Mouse (Mus musculus) stomach, embryonic 16.5 days (tissue): ENCODE measurements around the gene Plekhh2. TPM values are rescaled to one million over a fixed set of nuclear protein-coding genes. Genes with fewer than 3 reads are reported as not detected.

Experiments used
- ATAC-seq: fragments of 200-750 bp; cut with Nextera tagmentation; 2 replicates; pipeline ENCODE4 v1.8.0; 2017; ENCODE audit warnings: moderate number of reproducible peaks, moderate TSS enrichment; ENCODE audit not compliant: insufficient read depth, low FRiP score
- H3K27ac ChIP-seq: fragments of 300-500 bp; sonication (generic); 2 replicates; pipeline ENCODE4 v1.5.1; 2014; ENCODE audit warnings: low read length
- H3K27me3 ChIP-seq: fragments of 300-500 bp; sonication (generic); 2 replicates; pipeline ENCODE4 v1.6.1; 2014; ENCODE audit warnings: low read length, control low read depth, mixed read lengths; ENCODE audit not compliant: control insufficient read depth, insufficient read depth
- H3K36me3 ChIP-seq: fragments of 300-500 bp; sonication (generic); 2 replicates; pipeline ENCODE4 v1.6.1; 2014; ENCODE audit warnings: low read length; ENCODE audit not compliant: control insufficient read depth, insufficient read depth
- H3K4me1 ChIP-seq: fragments of 300-500 bp; sonication (generic); 2 replicates; pipeline ENCODE4 v1.6.1; 2014; ENCODE audit warnings: low read length, control low read depth, mixed read lengths; ENCODE audit not compliant: control insufficient read depth, insufficient read depth
- H3K4me2 ChIP-seq: fragments of 300-500 bp; sonication (generic); 2 replicates; pipeline ENCODE4 v1.6.1; 2014; ENCODE audit warnings: low read depth, low read length, mixed read lengths
- H3K4me3 ChIP-seq: fragments of 300-500 bp; sonication (generic); replicated peaks from 2 replicates; pipeline ENCODE4 v1.5.1; 2014; ENCODE audit warnings: mild to moderate bottlenecking, low read length
- H3K9ac ChIP-seq: fragments of 300-500 bp; sonication (generic); 2 replicates; pipeline ENCODE4 v1.6.1; 2014; ENCODE audit warnings: low read length
- H3K9me3 ChIP-seq: fragments of 300-500 bp; sonication (generic); replicated peaks from 2 replicates; pipeline ENCODE4 v1.6.1; 2016; ENCODE audit warnings: low read length, control low read depth; ENCODE audit not compliant: control insufficient read depth
- WGBS: fragments of 180-500 bp; shearing (Covaris S2); extraction: QIAGEN DNeasy Blood & Tissue Kit; methylation state at CpG from one replicate; pipeline ENCODE4 v1.1.7; 2014; 5-methylcytosine and 5-hydroxymethylcytosine counted together
- polyA plus RNA-seq: library from polyadenylated mRNA; unstranded; fragments of >200 nt; fragmentation: Nextera tagmentation; extraction: Ambion mirVana; gene quantifications from 2 replicates; pipeline ENCODE4 v1.2.1, GENCODE M21; 2015

Plekhh2 gene
- polyA plus RNA-seq, 1 experiment from 2014 or later: 10.0 TPM

DNA sequence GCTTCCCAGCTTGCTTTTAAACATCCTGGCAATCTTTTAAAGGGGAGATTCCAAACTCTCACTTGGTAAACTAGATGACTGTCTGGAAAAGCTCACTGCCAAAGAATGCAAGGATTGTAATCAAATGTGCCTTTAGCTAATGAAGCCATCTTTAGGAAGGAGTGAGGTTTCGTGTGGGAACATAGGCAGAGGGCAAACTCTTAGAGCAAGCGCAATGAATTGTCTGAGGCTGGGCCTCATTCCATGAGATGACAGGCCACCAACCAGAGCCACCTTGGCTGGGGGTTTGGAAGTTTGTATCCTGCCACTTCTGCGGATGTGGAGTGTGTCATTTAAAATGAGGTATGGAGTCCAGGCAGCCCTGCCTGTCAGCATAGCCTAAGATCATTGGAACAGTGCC, 108.4 kb downstream of the Plekhh2 start:
- H3K4me1 ChIP-seq: no peaks in the 10 kb centered on the region
- H3K36me3 ChIP-seq: peaks cover 3% of the 10 kb centered on the region; the same call in 1 of the 2 replicates
- ATAC-seq: peak; percentile 31; the same call in 1 of the 2 replicates
- H3K9me3 ChIP-seq: no peaks in the 10 kb centered on the region
- H3K4me3 ChIP-seq: no peak overlapping the region
- H3K27me3 ChIP-seq: no peaks in the 10 kb centered on the region
- no peak overlapping the region for H3K9ac ChIP-seq
- H3K27ac ChIP-seq: peak overlapping the region; percentile 74
- 37% methylated on average over 3 of the region's 3 CpGs for WGBS
- no peak overlapping the region for H3K4me2 ChIP-seq

DNA sequence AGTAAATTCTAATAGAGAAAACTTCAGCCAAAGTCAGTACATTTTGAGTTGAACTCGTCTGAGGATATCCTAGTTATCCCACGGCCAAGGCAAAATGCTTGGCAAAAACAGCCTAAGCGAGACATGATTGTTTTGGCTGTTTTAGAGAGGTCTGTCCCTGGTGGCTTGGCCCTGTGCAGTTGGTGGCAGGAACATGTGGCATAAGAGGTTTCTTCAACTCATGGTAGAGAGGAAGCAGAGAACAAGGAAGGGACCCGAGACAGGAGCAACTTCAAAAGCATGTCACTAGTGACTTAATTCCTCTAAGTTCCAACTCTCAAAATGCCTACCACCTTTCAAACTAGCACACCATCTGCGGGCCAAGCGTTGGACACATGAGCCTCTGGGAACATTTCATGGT, 108.9 kb downstream of the Plekhh2 start:
- no peak for ATAC-seq
- H3K4me2 ChIP-seq: no peak overlapping the region
- H3K27ac ChIP-seq: peak overlapping the region; percentile 74
- WGBS: 86% methylated on average over 6 of the region's 6 CpGs
- peaks cover 3% of the 10 kb centered on the region; the same call in 1 of the 2 replicates for H3K36me3 ChIP-seq
- H3K9me3 ChIP-seq: no peaks in the 10 kb centered on the region
- no peaks in the 10 kb centered on the region for H3K4me1 ChIP-seq
- H3K4me3 ChIP-seq: no peak overlapping the region
- H3K9ac ChIP-seq: no peak overlapping the region
- no peaks in the 10 kb centered on the region for H3K27me3 ChIP-seq

DNA sequence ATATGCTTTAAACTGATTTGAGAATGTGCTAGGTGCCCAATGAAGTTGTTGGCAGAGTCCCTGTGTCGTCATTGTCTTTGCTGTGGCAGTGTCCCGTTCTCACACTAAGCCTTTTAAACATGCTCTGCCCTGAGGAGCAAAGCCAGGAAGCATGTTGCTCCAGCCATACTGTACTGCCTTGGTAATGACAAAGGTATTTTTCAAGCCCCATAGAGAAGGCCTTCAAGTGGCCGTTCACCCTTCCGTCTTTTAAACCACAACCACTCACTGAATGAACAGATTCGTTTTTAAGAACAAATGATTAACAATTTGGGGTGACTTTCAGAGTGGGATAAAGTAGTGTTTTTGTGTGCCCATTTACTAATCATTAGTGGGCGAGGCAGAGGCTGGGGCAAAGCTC, 109.5 kb downstream of the Plekhh2 start:
- H3K9ac ChIP-seq: no peak overlapping the region
- H3K27ac ChIP-seq: no peak overlapping the region
- no peaks in the 10 kb centered on the region; the same call in 1 of the 2 replicates for H3K36me3 ChIP-seq
- H3K4me2 ChIP-seq: no peak overlapping the region
- H3K9me3 ChIP-seq: no peaks in the 10 kb centered on the region
- H3K4me1 ChIP-seq: no peaks in the 10 kb centered on the region
- WGBS: 85% methylated on average over 6 of the region's 6 CpGs
- no peak for ATAC-seq
- H3K27me3 ChIP-seq: no peaks in the 10 kb centered on the region
- no peak overlapping the region for H3K4me3 ChIP-seq

DNA sequence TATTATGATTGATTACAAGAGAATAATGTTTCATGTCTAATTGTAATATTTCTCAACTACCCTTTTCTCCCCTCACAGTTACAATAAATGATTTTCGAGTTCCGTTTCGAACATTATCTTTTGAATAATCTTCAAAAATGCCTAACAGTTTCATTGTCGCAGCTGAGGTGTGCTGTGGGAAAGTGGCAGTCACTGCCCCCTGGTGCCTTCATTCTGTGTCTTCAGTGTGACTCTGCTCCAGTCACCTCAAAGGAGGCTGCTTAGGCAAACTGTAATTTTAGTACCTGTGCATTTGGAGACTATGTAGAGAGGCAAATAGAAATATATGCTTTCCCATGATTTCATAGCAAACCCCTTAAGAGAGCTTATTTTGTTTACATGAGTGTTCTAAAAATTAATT, 110.3 kb downstream of the Plekhh2 start:
- no peak overlapping the region for H3K4me3 ChIP-seq
- no peak overlapping the region for H3K27ac ChIP-seq
- no peaks in the 10 kb centered on the region for H3K27me3 ChIP-seq
- no peak overlapping the region for H3K4me2 ChIP-seq
- H3K9ac ChIP-seq: no peak overlapping the region
- 80% methylated on average over 4 of the region's 4 CpGs for WGBS
- H3K9me3 ChIP-seq: no peaks in the 10 kb centered on the region
- H3K4me1 ChIP-seq: 0 out of 2 replicates have a peak, but pooled peaks cover 4% of the 10 kb centered on the region
- H3K36me3 ChIP-seq: no peaks in the 10 kb centered on the region; the same call in 1 of the 2 replicates
- ATAC-seq: no peak

DNA sequence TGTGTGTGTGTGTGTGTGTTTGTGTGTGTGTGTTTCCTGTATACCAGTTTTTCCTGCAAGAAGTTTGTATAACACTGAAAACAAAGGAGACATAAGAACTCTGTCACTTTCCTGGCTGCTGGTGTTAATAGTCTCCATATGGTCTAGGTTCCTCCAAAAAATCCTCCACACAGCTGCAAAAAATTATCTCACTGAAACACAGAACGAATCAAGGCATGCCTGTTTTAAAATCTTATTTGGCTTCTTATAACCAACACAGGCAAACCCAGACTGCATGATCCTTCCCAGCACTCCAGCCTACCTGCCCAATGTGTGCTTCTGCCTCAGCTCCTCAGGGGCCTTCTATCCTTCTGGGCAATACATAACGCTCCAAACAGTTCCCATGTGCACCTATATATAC, 111.2 kb downstream of the Plekhh2 start:
- Histone ChIP-seq H3K27me3 (no peaks in the 10 kb centered on the region), H3K27ac (peak overlapping the region; percentile 44), H3K36me3 (no peaks in the 10 kb centered on the region; the same call in 1 of the 2 replicates), H3K4me3 (no peak overlapping the region), H3K9me3 (no peaks in the 10 kb centered on the region), H3K9ac (no peak overlapping the region), H3K4me1 (0 out of 2 replicates have a peak, but pooled peaks cover 4% of the 10 kb centered on the region), H3K4me2 (no peak overlapping the region)
- ATAC-seq: 0 out of 2 replicates have a peak, but pooled peaks have one; percentile 9
- 60% methylated on average over 2 of the region's 2 CpGs for WGBS

DNA sequence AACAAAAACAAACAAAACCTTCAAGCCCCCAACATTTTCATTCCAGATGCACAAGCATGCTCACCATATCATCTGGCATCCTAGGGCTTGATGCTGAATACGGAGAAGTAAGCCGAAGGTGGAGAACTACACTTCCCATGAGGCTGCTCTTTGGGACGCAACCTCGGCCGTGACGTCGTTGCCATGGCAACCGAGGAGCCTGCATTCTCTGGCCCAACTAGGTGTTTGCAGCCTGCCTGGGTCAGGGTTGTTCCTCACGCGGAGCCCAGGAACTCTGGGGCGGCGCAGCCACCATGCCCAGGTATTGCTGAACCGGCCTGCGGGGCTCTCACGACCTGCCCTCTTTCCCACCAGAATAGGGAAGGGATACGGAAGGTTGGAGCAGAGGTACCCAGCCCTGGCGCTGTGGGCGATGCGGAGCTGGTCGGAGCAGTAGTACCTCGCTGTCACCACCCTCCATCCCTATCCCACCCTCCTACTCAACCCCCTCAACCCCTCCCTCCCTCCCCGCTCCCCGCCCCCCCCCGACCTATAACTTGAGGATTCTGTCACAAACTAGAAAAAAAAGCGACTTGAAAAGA, 114.7 kb downstream of the Plekhh2 start, which contains the start of gene Dync2li1:
TSS of gene Dync2li1 (plus strand) at position 221 of the 581 bp plus-strand sequence.
- 1% methylated on average over 25 of the region's 25 CpGs for WGBS
- Histone ChIP-seq H3K4me1 (0 out of 2 replicates have a peak, but pooled peaks cover 4% of the 10 kb centered on the region), H3K36me3 (no peaks in the 10 kb centered on the region), H3K9me3 (no peaks in the 10 kb centered on the region), H3K27ac (peak within 1 kb of the TSS; percentile 20; the same call in 1 of the 2 replicates), H3K4me3 (peak within 1 kb of the TSS; percentile 63), H3K4me2 (peak within 1 kb of the TSS; percentile 80), H3K9ac (peak within 1 kb of the TSS; percentile 79), H3K27me3 (no peaks in the 10 kb centered on the region)
- peak; percentile 95 for ATAC-seq

DNA sequence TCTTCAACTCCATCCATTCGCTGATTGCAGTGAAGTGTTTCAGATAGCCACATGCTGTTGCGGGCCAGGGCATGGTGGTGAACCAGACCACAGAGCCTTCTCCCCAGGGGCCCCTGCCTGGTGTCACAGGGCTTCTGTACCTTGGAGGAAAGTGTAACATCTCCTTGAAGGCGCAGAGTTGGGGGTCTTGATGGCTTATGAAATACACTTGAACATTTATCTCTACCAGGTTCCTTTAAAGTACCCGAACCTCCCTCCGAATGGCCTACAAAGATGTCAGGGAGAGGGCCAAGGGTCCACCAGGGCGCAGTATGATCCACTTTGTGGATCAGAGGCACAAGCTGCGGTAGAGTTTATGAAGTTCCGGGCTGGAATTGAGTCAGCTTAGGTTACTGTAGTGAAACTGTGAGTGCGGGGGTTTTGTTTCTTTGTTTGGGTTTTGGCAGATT, 115.2 kb downstream of the Plekhh2 start:
- ATAC-seq: 0 out of 2 replicates have a peak, but pooled peaks have one; percentile 31
- Histone ChIP-seq H3K9ac (peak overlapping the region; percentile 79), H3K27ac (peak overlapping the region; percentile 20; the same call in 1 of the 2 replicates), H3K36me3 (no peaks in the 10 kb centered on the region), H3K4me2 (peak overlapping the region; percentile 80), H3K4me1 (0 out of 2 replicates have a peak, but pooled peaks cover 4% of the 10 kb centered on the region), H3K4me3 (peak overlapping the region; percentile 63), H3K9me3 (no peaks in the 10 kb centered on the region), H3K27me3 (no peaks in the 10 kb centered on the region)
- WGBS: 20% methylated on average over 9 of the region's 9 CpGs

DNA sequence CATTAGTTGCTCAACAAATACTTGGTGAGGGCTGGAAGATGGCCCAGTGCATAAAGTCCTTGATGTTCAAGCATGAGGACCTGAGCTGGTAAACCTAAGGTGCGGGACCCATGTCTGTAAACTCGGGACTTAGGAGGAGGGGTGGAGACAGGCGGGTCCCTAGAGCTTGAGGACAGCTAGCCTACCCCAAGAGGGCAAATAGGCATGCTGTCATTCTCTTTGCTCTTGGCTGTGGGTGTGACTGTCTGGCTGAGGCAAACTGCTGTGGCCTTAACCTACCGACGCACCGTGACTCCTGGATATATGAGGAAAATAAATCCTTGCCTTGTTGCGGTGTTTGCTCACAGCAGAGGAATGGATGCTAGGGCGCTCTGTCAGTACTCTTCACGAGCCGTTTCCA, 116.0 kb downstream of the Plekhh2 start:
- Histone ChIP-seq H3K27me3 (no peaks in the 10 kb centered on the region), H3K4me2 (no peak overlapping the region), H3K27ac (no peak overlapping the region), H3K36me3 (no peaks in the 10 kb centered on the region), H3K9ac (no peak overlapping the region), H3K4me3 (no peak overlapping the region), H3K4me1 (0 out of 2 replicates have a peak, but pooled peaks cover 4% of the 10 kb centered on the region), H3K9me3 (no peaks in the 10 kb centered on the region)
- WGBS: 71% methylated on average over 10 of the region's 10 CpGs
- no peak for ATAC-seq

DNA sequence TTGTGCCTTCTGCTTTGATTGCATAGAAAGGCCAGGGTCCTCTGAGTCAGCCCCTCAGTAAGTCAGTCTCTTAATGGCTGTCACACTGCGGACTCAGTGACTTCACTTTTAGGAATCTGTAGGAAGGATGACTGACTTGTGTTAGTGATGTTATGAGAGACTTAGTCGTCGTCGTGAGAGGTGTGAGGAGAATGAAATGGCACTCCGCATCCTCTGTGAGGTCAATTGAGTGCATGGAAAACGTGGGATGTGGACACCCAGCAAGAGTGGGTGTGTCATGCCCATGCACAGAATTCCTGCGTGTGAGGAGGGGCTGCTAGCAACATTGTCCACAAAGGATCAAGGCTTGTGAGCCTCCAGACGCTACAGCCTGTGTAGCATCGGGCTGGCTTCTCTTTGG, 116.9 kb downstream of the Plekhh2 start:
- H3K9me3 ChIP-seq: no peaks in the 10 kb centered on the region
- no peak overlapping the region for H3K4me2 ChIP-seq
- 81% methylated on average over 9 of the region's 9 CpGs for WGBS
- H3K27ac ChIP-seq: no peak overlapping the region
- 0 out of 2 replicates have a peak, but pooled peaks cover 4% of the 10 kb centered on the region for H3K4me1 ChIP-seq
- H3K9ac ChIP-seq: no peak overlapping the region
- no peak for ATAC-seq
- no peak overlapping the region for H3K4me3 ChIP-seq
- H3K36me3 ChIP-seq: no peaks in the 10 kb centered on the region
- H3K27me3 ChIP-seq: no peaks in the 10 kb centered on the region
